Mouse (Mus musculus): ENCODE measurements around the gene Abcc5.
"Not testable (repeated sequence)": the region's sequence is repeated elsewhere in the genome, so short reads cannot be mapped to it uniquely, and the experiment has no call there.

The Abcc5 gene

DNA sequence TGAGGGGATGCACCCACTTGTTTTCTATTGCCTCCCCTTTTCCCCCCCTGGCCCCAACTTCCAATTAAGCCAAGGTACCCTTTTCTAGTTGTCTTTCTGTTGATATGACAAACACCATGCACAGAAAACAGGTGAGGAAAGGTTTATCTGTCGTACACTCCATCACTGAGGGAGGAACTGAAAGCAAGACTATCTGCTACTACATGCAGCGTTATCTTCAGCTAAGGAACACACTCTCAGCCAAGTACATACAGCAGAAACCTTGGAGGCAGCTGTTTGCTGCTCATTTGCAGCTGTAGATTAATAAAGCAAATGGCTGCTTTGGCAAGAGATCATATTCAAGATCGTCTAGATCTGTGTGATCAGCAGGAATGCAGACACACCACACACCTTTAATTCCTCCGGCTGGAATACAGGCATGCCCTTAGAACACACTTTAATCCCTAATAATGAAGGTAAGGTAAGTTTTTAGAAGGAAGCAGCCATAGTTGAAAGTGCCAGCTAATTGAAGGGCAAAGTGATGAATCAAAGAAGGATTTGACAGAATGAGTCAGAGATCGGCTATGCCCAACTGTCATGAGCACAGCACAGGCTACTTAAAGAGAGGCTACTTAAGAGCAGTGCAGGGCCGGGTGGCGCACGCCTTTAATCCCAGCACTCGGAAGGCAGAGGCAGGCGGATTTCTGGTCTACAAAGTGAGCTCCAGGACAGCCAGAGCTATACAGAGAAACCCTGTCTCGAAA lies 12.7 kb upstream of the Abcc5 start:
- no peak for DNase-seq (ENCODE audit: low read depth, low spot score)
- Histone ChIP-seq H3K36me3 (ENCODE audit: control insufficient read depth, insufficient read depth, low read length, poor library complexity, severe bottlenecking) (no peaks in the 10 kb centered on the region), H3K27me3 (ENCODE audit: control insufficient read depth, insufficient read depth, low read length, poor library complexity, severe bottlenecking) (no peaks in the 10 kb centered on the region; the same call in 1 of the 2 replicates)

DNA sequence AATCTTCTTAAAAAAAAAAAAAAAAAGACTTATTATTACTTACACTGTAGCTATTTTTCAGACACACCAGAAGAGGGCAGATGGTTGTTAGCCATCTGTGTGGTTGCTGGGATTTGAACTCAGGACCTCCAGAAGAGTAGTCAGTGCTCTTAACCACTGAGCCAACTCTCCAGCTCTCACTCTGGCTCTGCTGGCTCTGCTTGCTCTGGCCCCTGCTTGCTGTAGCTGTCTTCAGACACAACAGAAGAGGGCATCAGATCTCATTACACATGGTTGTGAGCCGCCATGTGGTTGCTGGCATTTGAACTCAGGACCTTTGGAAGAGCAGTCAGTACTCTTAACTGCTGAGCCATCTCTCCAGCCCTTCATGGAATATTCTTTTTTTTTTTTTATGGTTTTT lies 11.9 kb upstream of the Abcc5 start:
- not testable (repeated sequence) for DNase-seq (ENCODE audit: low read depth, low spot score); H3K27me3 ChIP-seq (ENCODE audit: control insufficient read depth, insufficient read depth, low read length, poor library complexity, severe bottlenecking); H3K36me3 ChIP-seq (ENCODE audit: control insufficient read depth, insufficient read depth, low read length, poor library complexity, severe bottlenecking)

DNA sequence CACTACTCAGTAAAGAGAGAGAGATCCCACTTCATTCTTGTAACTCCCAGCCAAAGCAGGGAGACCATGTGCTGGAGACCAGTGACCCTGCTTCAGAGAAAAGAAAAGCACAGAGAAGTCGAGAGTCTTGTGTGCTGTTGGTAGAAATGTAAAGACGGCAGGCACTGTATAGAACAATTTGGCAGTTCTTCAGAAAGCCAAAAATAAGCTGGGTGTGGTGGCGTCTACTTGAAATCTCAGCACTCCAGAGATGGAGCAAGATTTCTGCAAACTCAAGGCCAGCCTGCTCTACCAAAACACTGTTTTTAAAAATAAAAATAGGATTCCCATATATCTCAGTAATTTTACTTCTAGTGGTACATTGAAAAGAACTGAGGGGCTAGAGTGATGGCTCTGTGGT lies 10.1 kb upstream of the Abcc5 start:
- no peak for DNase-seq (ENCODE audit: low read depth, low spot score)
- H3K36me3 ChIP-seq (ENCODE audit: control insufficient read depth, insufficient read depth, low read length, poor library complexity, severe bottlenecking), result no peaks in the 10 kb centered on the region
- no peaks in the 10 kb centered on the region; the same call in 1 of the 2 replicates for H3K27me3 ChIP-seq (ENCODE audit: control insufficient read depth, insufficient read depth, low read length, poor library complexity, severe bottlenecking)

GRCm38 (mm10) chr16:20429328-20429727 lies 3.1 kb upstream of the Abcc5 start:
- H3K36me3 ChIP-seq (ENCODE audit: control insufficient read depth, insufficient read depth, low read length, poor library complexity, severe bottlenecking), result no peaks in the 10 kb centered on the region
- no peaks in the 10 kb centered on the region for H3K27me3 ChIP-seq (ENCODE audit: control insufficient read depth, insufficient read depth, low read length, poor library complexity, severe bottlenecking)
- DNase-seq (ENCODE audit: low read depth, low spot score), result no peak

DNA sequence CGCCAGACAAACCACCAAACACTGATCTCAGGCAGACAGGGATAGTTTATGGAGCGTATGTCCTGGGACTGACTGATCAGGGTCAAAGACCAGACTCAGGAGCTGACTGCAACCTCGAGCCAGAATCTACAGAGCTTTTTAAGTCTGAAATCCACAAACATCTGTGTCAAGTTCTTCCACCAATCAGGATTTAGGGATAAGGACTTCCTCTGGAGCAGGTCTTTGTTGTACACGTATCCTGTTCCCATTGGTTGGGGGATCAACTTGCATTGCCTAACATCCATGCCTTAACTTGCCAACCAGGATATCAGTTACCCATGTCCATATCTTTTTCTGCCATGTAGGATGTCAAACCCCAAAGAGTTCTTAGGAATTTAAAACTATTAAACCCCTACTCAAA lies 1.4 kb upstream of the Abcc5 start:
- no peaks in the 10 kb centered on the region for H3K36me3 ChIP-seq (ENCODE audit: control insufficient read depth, insufficient read depth, low read length, poor library complexity, severe bottlenecking)
- DNase-seq (ENCODE audit: low read depth, low spot score), result no peak

GRCm38 (mm10) chr16:20424719-20425650 lies 1.2 kb downstream of the Abcc5 start:
- peaks cover under 1% of the 10 kb centered on the region; the same call in 1 of the 2 replicates for H3K36me3 ChIP-seq (ENCODE audit: control insufficient read depth, insufficient read depth, low read length, poor library complexity, severe bottlenecking)
- no peak for DNase-seq (ENCODE audit: low read depth, low spot score)

More for the DNA sequence above, 1.4 kb upstream of the Abcc5 start:
- H3K27me3 ChIP-seq (ENCODE audit: control insufficient read depth, insufficient read depth, low read length, poor library complexity, severe bottlenecking), result no peaks in the 10 kb centered on the region

DNA sequence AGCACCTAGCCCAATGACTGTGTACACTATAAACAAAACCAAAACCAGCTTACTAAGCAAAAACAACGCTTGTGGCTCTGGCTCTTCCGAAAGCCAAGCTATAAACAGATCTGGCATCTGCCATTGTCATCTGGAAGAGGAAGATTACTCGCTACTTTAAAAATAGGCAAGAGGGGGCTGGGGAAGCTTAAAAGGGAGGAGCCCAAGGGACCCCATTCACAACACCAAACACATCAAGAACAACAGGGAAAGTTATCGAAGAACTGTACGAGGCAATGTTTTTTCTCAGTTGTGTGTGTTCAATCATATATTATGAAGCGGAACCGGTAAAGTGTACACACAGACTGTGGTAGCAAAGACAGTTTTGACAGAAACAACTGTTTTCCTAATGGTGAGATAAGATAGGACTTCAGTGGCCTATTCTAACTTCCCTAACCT lies 1.9 kb downstream of the Abcc5 start:
- H3K36me3 ChIP-seq (ENCODE audit: control insufficient read depth, insufficient read depth, low read length, poor library complexity, severe bottlenecking), result peaks cover 4% of the 10 kb centered on the region; the same call in 1 of the 2 replicates
- DNase-seq (ENCODE audit: low read depth, low spot score), result no peak

More at GRCm38 (mm10) chr16:20424719-20425650, 1.2 kb downstream of the Abcc5 start:
- no peaks in the 10 kb centered on the region for H3K27me3 ChIP-seq (ENCODE audit: control insufficient read depth, insufficient read depth, low read length, poor library complexity, severe bottlenecking)

GRCm38 (mm10) chr16:20422938-20423730 lies 3.1 kb downstream of the Abcc5 start:
- H3K36me3 ChIP-seq (ENCODE audit: control insufficient read depth, insufficient read depth, low read length, poor library complexity, severe bottlenecking), result peaks cover 4% of the 10 kb centered on the region; the same call in 1 of the 2 replicates
- H3K27me3 ChIP-seq (ENCODE audit: control insufficient read depth, insufficient read depth, low read length, poor library complexity, severe bottlenecking), result no peaks in the 10 kb centered on the region
- no peak for DNase-seq (ENCODE audit: low read depth, low spot score)

More for the DNA sequence above, 1.9 kb downstream of the Abcc5 start:
- no peaks in the 10 kb centered on the region for H3K27me3 ChIP-seq (ENCODE audit: control insufficient read depth, insufficient read depth, low read length, poor library complexity, severe bottlenecking)

GRCm38 (mm10) chr16:20418054-20418453 lies 8.1 kb downstream of the Abcc5 start:
- H3K27me3 ChIP-seq (ENCODE audit: control insufficient read depth, insufficient read depth, low read length, poor library complexity, severe bottlenecking), result no peaks in the 10 kb centered on the region
- peaks cover 4% of the 10 kb centered on the region; the same call in 1 of the 2 replicates for H3K36me3 ChIP-seq (ENCODE audit: control insufficient read depth, insufficient read depth, low read length, poor library complexity, severe bottlenecking)
- no peak for DNase-seq (ENCODE audit: low read depth, low spot score)

DNA sequence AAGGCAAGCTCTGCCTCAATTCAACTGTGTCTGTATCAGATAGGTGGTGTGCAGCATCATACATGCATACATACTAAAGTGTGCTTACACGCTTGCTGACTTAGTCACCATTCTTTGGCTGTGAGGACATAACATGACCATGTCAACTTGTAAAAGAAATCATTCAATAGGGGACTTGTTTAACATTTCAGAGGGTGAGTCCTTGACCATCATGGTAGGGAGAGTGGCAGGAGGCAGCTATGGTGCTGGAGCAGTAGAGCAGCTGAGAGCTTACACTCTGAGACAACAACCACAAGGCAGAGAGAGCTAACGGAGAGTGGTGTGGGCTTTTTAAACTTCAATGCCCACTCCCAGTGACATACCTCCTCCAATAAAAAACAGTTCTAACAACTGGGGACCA lies 9.9 kb downstream of the Abcc5 start:
- DNase-seq (ENCODE audit: low read depth, low spot score), result no peak
- Histone ChIP-seq H3K36me3 (ENCODE audit: control insufficient read depth, insufficient read depth, low read length, poor library complexity, severe bottlenecking) (peaks cover 4% of the 10 kb centered on the region; the same call in 1 of the 2 replicates), H3K27me3 (ENCODE audit: control insufficient read depth, insufficient read depth, low read length, poor library complexity, severe bottlenecking) (no peaks in the 10 kb centered on the region)

DNA sequence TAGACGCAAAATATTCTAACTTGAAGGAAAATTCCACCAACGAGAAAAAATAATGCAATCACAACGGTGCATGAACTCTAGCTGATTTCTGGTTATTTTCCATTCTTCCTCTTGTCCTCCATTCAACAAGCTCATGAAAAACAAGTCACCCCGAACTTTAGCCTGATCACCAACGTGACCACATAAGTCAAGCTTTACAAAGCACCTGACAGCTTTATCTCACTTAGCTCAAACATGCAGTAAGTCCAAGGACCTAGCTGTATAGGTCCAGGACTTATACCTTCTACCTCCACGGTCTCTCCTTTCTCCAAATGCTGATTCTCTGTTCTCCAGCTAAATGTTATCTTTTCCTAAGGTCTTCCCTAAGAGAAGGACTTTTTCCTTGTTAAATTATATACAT lies 10.4 kb downstream of the Abcc5 start:
- no peaks in the 10 kb centered on the region for H3K27me3 ChIP-seq (ENCODE audit: control insufficient read depth, insufficient read depth, low read length, poor library complexity, severe bottlenecking)
- DNase-seq (ENCODE audit: low read depth, low spot score), result no peak
- H3K36me3 ChIP-seq (ENCODE audit: control insufficient read depth, insufficient read depth, low read length, poor library complexity, severe bottlenecking), result peaks cover 4% of the 10 kb centered on the region; the same call in 1 of the 2 replicates

DNA sequence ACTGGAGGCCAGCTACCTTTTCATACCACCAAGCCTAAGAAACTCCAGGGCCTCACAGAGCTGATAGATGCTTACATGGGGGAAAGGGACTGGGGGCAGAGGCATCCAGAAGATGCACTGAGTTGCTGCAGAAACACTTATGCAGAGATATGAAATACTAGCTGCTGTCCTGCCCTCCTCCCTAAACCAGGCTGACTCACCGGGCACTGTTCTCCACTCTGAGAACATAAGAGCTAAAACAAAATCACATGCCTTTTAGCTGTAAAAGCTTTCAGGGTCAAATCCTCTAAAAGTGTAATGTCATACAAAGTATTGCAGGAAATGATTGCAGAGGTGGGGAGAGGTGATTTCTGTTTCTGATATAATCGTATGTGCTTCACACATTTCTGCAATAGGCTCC lies 11.0 kb downstream of the Abcc5 start:
- Histone ChIP-seq H3K36me3 (ENCODE audit: control insufficient read depth, insufficient read depth, low read length, poor library complexity, severe bottlenecking) (peaks cover 4% of the 10 kb centered on the region; the same call in 1 of the 2 replicates), H3K27me3 (ENCODE audit: control insufficient read depth, insufficient read depth, low read length, poor library complexity, severe bottlenecking) (no peaks in the 10 kb centered on the region)
- DNase-seq (ENCODE audit: low read depth, low spot score), result no peak

DNA sequence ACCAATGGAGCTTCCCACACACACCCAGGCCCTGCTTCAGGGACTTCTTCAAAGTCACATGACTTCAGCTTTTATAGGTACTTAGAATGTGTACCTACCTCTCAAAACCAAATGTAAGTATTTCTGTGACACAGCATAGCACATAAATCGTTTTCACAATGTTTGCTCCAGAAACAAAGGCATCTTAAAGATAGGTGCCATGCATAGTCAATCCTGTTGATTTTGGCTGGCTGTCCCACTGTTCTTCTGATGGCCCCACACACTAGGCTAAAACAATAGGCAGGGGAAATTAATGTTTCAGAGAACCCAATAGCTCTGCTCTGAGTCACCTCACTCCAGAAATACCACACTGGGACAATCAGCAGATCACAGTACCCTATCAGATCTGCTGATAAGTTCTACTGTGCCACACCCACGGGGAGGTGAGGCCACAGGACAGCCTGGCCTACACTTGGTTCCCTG lies 12.3 kb downstream of the Abcc5 start:
- DNase-seq (ENCODE audit: low read depth, low spot score), result no peak

DNA sequence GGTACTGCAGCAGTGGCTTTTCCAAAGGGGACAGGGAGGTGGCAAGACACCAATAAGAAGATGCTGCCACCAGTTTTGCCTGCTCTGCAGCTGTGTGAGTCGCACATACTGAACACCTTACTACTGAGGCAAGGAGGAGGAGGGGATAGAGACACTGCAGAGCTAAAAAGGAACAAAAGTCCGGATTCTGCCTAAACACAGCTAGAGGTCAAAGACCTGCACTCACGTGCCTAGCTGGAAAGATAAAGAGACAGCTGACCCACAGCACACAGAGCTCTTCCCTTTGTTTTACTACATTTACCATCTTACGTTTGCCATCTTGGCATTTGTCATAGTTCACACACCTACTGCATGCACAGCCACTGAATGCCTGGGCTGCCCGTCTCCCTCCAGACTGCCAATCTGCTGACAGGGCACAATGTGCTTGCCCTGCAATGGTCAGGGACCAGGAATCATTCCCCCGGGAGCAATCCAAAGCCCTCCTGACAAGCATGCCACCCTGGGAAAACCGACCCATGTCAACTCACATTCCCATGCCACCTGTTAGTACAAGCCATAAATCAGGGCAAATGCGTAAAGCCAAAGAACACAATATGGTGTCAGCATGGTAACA lies 14.1 kb downstream of the Abcc5 start:
- DNase-seq (ENCODE audit: low read depth, low spot score), result no peak
- H3K36me3 ChIP-seq (ENCODE audit: control insufficient read depth, insufficient read depth, low read length, poor library complexity, severe bottlenecking), result no peaks in the 10 kb centered on the region
- H3K27me3 ChIP-seq (ENCODE audit: control insufficient read depth, insufficient read depth, low read length, poor library complexity, severe bottlenecking), result no peaks in the 10 kb centered on the region

More for the DNA sequence above, 12.3 kb downstream of the Abcc5 start:
- Histone ChIP-seq H3K36me3 (ENCODE audit: control insufficient read depth, insufficient read depth, low read length, poor library complexity, severe bottlenecking) (no peaks in the 10 kb centered on the region), H3K27me3 (ENCODE audit: control insufficient read depth, insufficient read depth, low read length, poor library complexity, severe bottlenecking) (no peaks in the 10 kb centered on the region)
